Mouse (Mus musculus): ENCODE results near the gene Tmem220. TPM values are rescaled to one million over a fixed set of nuclear protein-coding genes. Genes with fewer than 3 reads are reported as not detected.

Tmem220 gene
- total RNA-seq, 1 experiment from 2014 or later = 2.3 TPM

- ATAC-seq (replicated peaks; ENCODE audit: low read depth, poor library complexity, severe bottlenecking) = peak; percentile 97
Measured at GRCm38 (mm10) chr11:67052321-67052952, 27.5 kb downstream of the Tmem220 start, which contains the start of the genes Adprm and Sco1. TSS of gene Adprm (minus strand) at chr11:67052594. TSS of gene Sco1 (plus strand) at chr11:67052670.

- ATAC-seq (replicated peaks; ENCODE audit: low read depth, poor library complexity, severe bottlenecking) = no peak
Measured at GRCm38 (mm10) chr11:67054754-67055365, 29.9 kb downstream of the Tmem220 start.

GRCm38 (mm10) chr11:67061311-67061710, 36.4 kb downstream of the Tmem220 start:
- ATAC-seq (replicated peaks; ENCODE audit: low read depth, poor library complexity, severe bottlenecking) = no peak

DNA sequence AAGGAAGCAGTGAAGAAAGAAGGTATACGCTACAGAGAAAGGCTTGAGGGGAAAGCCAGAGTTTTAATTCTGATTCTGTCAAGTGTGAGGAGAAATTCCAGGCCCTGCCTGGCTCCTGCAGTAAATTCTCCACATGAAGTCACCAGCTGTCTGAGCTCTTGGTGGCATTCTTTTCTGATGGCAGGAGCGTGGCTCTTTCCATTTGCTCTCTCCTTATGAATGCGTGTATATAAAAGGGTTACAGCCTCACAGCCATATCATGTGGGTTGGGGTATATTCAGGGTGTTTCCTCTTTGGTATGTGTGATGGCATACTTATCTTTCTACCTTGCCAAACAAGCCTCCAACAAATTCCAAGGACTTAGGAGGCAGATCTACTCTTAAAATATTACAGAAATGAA, 37.8 kb downstream of the Tmem220 start:
- ATAC-seq (replicated peaks; ENCODE audit: low read depth, poor library complexity, severe bottlenecking) = no peak

GRCm38 (mm10) chr11:67067741-67068140, 42.8 kb downstream of the Tmem220 start:
- no peak for ATAC-seq (replicated peaks; ENCODE audit: low read depth, poor library complexity, severe bottlenecking)

DNA sequence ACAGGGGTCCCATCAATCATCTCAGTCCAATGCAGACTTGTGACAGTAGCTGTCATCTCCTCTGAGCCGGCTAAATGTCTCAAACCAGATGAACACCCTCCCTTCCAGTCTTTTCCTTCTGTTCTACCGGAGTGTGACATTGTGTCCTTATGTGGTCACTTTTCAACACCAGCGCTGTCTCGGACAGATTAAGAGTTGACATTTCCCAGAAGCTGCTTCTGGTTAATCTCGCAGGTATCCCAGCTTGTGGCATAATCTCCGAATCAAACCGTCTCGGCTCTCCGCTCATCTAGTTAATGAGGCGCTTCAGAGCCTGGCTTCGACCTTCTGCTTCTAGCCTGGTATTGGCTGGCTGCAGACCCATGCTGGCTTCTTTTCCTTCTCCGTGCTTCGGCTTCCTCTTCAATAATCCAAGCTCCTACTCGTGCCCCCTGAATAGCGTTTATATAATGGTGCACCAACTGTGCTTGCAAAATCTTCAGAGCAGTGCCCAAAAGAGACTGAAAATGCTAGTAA, 47.7 kb downstream of the Tmem220 start:
- no peak for ATAC-seq (replicated peaks; ENCODE audit: low read depth, poor library complexity, severe bottlenecking)

GRCm38 (mm10) chr11:67075036-67075435, 50.1 kb downstream of the Tmem220 start:
- no peak for ATAC-seq (replicated peaks; ENCODE audit: low read depth, poor library complexity, severe bottlenecking)

DNA sequence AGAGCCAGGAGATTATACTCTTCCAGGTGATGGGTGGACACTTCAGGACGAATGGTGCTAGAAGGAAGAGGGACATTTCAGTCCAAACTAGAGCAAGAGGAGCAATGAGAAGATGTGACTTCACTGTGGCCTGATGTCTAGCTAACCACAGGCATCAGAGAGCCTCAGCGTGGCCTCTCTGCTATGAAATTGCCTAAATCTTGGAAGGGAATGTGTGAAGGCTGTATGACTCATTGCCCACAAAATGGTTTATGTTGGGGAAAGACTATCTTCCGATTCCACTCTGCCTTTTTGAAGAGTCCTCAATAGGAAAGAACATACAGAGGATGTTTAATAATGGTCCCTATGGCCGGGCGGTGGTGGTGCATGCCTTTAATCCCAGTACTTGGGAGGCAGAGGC, 51.8 kb downstream of the Tmem220 start:
- ATAC-seq (replicated peaks; ENCODE audit: low read depth, poor library complexity, severe bottlenecking) = no peak

DNA sequence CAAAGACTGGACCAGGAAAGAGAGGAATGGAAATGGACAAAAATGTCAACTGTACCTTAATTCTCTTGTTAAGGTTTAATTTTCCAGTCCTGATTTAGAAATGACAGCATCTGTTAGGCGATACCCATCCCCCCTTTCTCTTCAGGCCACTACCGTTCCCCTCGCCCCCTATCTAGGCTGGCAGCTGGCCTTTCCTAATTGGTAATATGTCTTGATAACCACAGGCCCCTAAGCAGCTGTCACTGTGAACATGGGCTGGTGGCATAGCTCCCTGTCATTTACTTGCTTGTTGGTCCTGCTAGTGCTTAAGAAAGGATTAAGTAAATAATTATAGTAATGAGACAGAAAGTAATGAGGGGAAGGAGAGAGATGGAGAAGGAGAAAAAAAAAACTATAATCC, 52.5 kb downstream of the Tmem220 start:
- no peak for ATAC-seq (replicated peaks; ENCODE audit: low read depth, poor library complexity, severe bottlenecking)

GRCm38 (mm10) chr11:67078000-67078399, 53.0 kb downstream of the Tmem220 start, which contains the start of gene Myh3:
TSS of gene Myh3 (plus strand) at chr11:67078300.
- ATAC-seq (replicated peaks; ENCODE audit: low read depth, poor library complexity, severe bottlenecking) = no peak

- ATAC-seq (replicated peaks; ENCODE audit: low read depth, poor library complexity, severe bottlenecking) = no peak
Measured at GRCm38 (mm10) chr11:67078888-67079287, 53.9 kb downstream of the Tmem220 start.

DNA sequence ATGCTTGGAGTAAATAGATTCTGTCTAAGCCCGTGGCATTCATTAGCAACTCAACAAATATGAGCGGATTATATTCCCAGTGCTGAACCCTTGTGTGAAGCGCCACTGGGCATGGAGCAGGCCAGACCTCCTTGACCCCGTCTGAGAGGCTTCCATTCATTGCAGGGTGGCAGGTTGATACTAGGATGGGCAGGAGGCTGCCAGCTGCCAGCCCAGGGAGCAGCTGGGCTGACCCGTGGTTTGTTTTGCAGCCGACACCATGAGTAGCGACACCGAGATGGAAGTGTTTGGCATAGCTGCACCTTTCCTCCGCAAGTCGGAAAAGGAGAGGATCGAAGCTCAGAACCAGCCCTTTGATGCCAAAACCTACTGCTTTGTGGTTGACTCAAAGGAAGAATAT, 54.8 kb downstream of the Tmem220 start:
- no peak for ATAC-seq (replicated peaks; ENCODE audit: low read depth, poor library complexity, severe bottlenecking)

DNA sequence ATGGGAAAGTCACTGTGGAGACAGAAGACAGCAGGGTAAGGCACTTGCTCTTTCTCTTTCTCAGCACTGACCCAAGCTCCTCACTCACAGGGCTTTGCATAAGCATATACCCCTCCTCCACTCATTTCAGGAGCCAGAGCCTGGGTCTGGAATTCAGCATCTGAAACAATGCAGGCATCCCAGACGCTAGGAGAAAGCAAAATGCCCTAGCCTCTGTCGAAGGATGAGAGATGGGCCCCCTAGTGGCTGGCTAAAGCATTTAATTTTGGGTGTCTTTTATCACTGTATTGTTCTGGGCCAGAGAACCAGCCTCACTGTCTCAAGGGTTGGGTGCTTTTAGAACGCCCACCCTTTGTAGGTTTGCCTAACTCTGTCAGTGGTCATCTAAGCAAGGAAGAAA, 55.2 kb downstream of the Tmem220 start:
- peak; percentile 79 for ATAC-seq (replicated peaks; ENCODE audit: low read depth, poor library complexity, severe bottlenecking)

GRCm38 (mm10) chr11:67081125-67081649, 56.2 kb downstream of the Tmem220 start:
- peak; percentile 36 for ATAC-seq (replicated peaks; ENCODE audit: low read depth, poor library complexity, severe bottlenecking)

DNA sequence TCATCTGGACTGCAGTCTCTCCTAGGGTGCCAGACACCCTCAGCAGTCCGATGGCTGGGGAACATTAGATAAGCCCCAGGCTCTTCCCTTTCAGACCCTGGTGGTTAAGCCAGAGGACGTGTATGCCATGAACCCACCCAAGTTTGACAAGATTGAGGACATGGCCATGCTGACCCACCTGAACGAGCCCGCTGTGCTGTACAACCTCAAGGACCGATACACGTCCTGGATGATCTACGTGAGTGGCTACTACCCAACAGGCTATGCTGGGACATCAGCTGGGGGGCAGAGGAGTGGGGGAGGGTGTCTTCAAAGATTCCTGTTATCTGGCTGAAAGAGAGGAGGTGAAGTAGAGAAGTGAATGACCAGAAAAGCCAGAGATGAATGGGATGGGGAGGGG, 57.2 kb downstream of the Tmem220 start:
- no peak for ATAC-seq (replicated peaks; ENCODE audit: low read depth, poor library complexity, severe bottlenecking)

DNA sequence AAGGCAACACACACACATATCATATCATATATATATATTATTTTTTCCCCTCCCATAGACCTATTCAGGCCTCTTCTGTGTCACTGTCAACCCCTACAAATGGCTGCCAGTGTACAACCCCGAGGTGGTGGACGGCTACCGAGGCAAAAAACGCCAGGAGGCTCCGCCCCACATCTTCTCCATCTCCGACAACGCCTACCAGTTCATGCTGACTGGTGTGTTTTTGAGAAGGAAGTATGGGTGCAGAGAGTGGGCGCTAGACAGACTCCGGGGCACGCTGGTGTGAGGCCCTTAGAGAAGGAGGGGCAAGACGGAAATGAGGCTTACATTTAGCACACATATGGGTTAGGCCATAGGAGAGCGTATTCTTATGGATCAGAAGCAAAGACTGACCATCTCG, 57.8 kb downstream of the Tmem220 start:
- no peak for ATAC-seq (replicated peaks; ENCODE audit: low read depth, poor library complexity, severe bottlenecking)

GRCm38 (mm10) chr11:67083239-67083638, 58.3 kb downstream of the Tmem220 start:
- ATAC-seq (replicated peaks; ENCODE audit: low read depth, poor library complexity, severe bottlenecking) = no peak

GRCm38 (mm10) chr11:67083712-67084340, 58.9 kb downstream of the Tmem220 start:
- no peak for ATAC-seq (replicated peaks; ENCODE audit: low read depth, poor library complexity, severe bottlenecking)
